Mouse (Mus musculus): ENCODE data around the gene Phf14. TPM values are rescaled to one million over a fixed set of nuclear protein-coding genes. Genes with fewer than 3 reads are reported as not detected.

Gene Phf14
- polyA plus RNA-seq, 1 experiment from 2014 or later, result 53.5 TPM

GRCm38 (mm10) chr6:12077338-12077737 is 169.7 kb downstream of the Phf14 start:
- WGBS, result 50% methylated on average over 7 of the region's 7 CpGs
- ATAC-seq (ENCODE audit: low read depth), result no peak; the same call in 1 of the 2 replicates
- Histone ChIP-seq H3K27me3 (ENCODE audit: control insufficient read depth, insufficient read depth, low read depth, low read length) (no peaks in the 10 kb centered on the region), H3K4me1 (replicated peaks; ENCODE audit: control insufficient read depth, insufficient read depth, low read length) (peaks cover 7% of the 10 kb centered on the region), H3K36me3 (ENCODE audit: control insufficient read depth, insufficient read depth, low read length) (no peaks in the 10 kb centered on the region), H3K27ac (ENCODE audit: low read length) (peak overlapping the region; percentile 33; the same call in 1 of the 2 replicates), H3K9me3 (ENCODE audit: control insufficient read depth, low read length) (no peaks in the 10 kb centered on the region), H3K4me2 (ENCODE audit: low read depth, low read length) (no peak overlapping the region), H3K4me3 (ENCODE audit: low read length) (no peak overlapping the region), H3K9ac (ENCODE audit: low read length) (no peak overlapping the region)

- no peak for ATAC-seq (ENCODE audit: low read depth)
- Histone ChIP-seq H3K9me3 (ENCODE audit: control insufficient read depth, low read length) (no peaks in the 10 kb centered on the region), H3K36me3 (ENCODE audit: control insufficient read depth, insufficient read depth, low read length) (no peaks in the 10 kb centered on the region), H3K27me3 (ENCODE audit: control insufficient read depth, insufficient read depth, low read depth, low read length) (no peaks in the 10 kb centered on the region), H3K4me1 (replicated peaks; ENCODE audit: control insufficient read depth, insufficient read depth, low read length) (peaks cover 7% of the 10 kb centered on the region), H3K9ac (ENCODE audit: low read length) (no peak overlapping the region), H3K4me2 (ENCODE audit: low read depth, low read length) (no peak overlapping the region), H3K27ac (ENCODE audit: low read length) (no peak overlapping the region), H3K4me3 (ENCODE audit: low read length) (no peak overlapping the region)
- 63% methylated on average over 8 of the region's 8 CpGs for WGBS
Observed at GRCm38 (mm10) chr6:12077880-12078618, 170.4 kb downstream of the Phf14 start.

- Histone ChIP-seq H3K9ac (ENCODE audit: low read length) (no peak overlapping the region), H3K27ac (ENCODE audit: low read length) (no peak overlapping the region; the same call in 1 of the 2 replicates), H3K4me2 (ENCODE audit: low read depth, low read length) (no peak overlapping the region), H3K27me3 (ENCODE audit: control insufficient read depth, insufficient read depth, low read depth, low read length) (no peaks in the 10 kb centered on the region), H3K9me3 (ENCODE audit: control insufficient read depth, low read length) (no peaks in the 10 kb centered on the region), H3K4me1 (replicated peaks; ENCODE audit: control insufficient read depth, insufficient read depth, low read length) (peaks cover 9% of the 10 kb centered on the region), H3K36me3 (ENCODE audit: control insufficient read depth, insufficient read depth, low read length) (peaks cover 4% of the 10 kb centered on the region; the same call in 1 of the 2 replicates), H3K4me3 (ENCODE audit: low read length) (no peak overlapping the region)
- WGBS, result 78% methylated on average over 4 of the region's 4 CpGs
- ATAC-seq (ENCODE audit: low read depth), result no peak
Observed at GRCm38 (mm10) chr6:12079260-12079659, 171.7 kb downstream of the Phf14 start.

GRCm38 (mm10) chr6:12080423-12080822 is 172.8 kb downstream of the Phf14 start:
- H3K9ac ChIP-seq (ENCODE audit: low read length), result no peak overlapping the region
- no peaks in the 10 kb centered on the region for H3K27me3 ChIP-seq (ENCODE audit: control insufficient read depth, insufficient read depth, low read depth, low read length)
- H3K36me3 ChIP-seq (ENCODE audit: control insufficient read depth, insufficient read depth, low read length), result peaks cover 4% of the 10 kb centered on the region; the same call in 1 of the 2 replicates
- no peaks in the 10 kb centered on the region for H3K9me3 ChIP-seq (ENCODE audit: control insufficient read depth, low read length)
- peaks cover 9% of the 10 kb centered on the region for H3K4me1 ChIP-seq (replicated peaks; ENCODE audit: control insufficient read depth, insufficient read depth, low read length)
- no peak for ATAC-seq (ENCODE audit: low read depth)
- H3K4me2 ChIP-seq (ENCODE audit: low read depth, low read length), result no peak overlapping the region
- H3K27ac ChIP-seq (ENCODE audit: low read length), result no peak overlapping the region
- no peak overlapping the region for H3K4me3 ChIP-seq (ENCODE audit: low read length)
- WGBS, result 61% methylated on average over 5 of the region's 5 CpGs

GRCm38 (mm10) chr6:12081722-12082121 is 174.1 kb downstream of the Phf14 start:
- no peak overlapping the region for H3K4me2 ChIP-seq (ENCODE audit: low read depth, low read length)
- ATAC-seq (ENCODE audit: low read depth), result peak; percentile 0; the same call in 1 of the 2 replicates
- WGBS, result 72% methylated on average over 2 of the region's 2 CpGs

GRCm38 (mm10) chr6:12082125-12082524 is 174.5 kb downstream of the Phf14 start:
- Histone ChIP-seq H3K36me3 (ENCODE audit: control insufficient read depth, insufficient read depth, low read length) (peaks cover 4% of the 10 kb centered on the region; the same call in 1 of the 2 replicates), H3K27me3 (ENCODE audit: control insufficient read depth, insufficient read depth, low read depth, low read length) (no peaks in the 10 kb centered on the region), H3K4me3 (ENCODE audit: low read length) (no peak overlapping the region), H3K4me1 (replicated peaks; ENCODE audit: control insufficient read depth, insufficient read depth, low read length) (peaks cover 9% of the 10 kb centered on the region), H3K4me2 (ENCODE audit: low read depth, low read length) (no peak overlapping the region), H3K27ac (ENCODE audit: low read length) (peak overlapping the region; percentile 88), H3K9me3 (ENCODE audit: control insufficient read depth, low read length) (no peaks in the 10 kb centered on the region), H3K9ac (ENCODE audit: low read length) (no peak overlapping the region)
- no peak; the same call in 1 of the 2 replicates for ATAC-seq (ENCODE audit: low read depth)
- whole genome bisulfite sequencing, result 44% methylated on average over 2 of the region's 2 CpGs

More at GRCm38 (mm10) chr6:12081722-12082121, 174.1 kb downstream of the Phf14 start:
- H3K9me3 ChIP-seq (ENCODE audit: control insufficient read depth, low read length), result no peaks in the 10 kb centered on the region
- H3K27ac ChIP-seq (ENCODE audit: low read length), result peak overlapping the region; percentile 88
- H3K27me3 ChIP-seq (ENCODE audit: control insufficient read depth, insufficient read depth, low read depth, low read length), result no peaks in the 10 kb centered on the region
- H3K36me3 ChIP-seq (ENCODE audit: control insufficient read depth, insufficient read depth, low read length), result peaks cover 4% of the 10 kb centered on the region; the same call in 1 of the 2 replicates
- H3K9ac ChIP-seq (ENCODE audit: low read length), result no peak overlapping the region
- H3K4me1 ChIP-seq (replicated peaks; ENCODE audit: control insufficient read depth, insufficient read depth, low read length), result peaks cover 9% of the 10 kb centered on the region
- no peak overlapping the region for H3K4me3 ChIP-seq (ENCODE audit: low read length)

- H3K9me3 ChIP-seq (ENCODE audit: control insufficient read depth, low read length), result no peaks in the 10 kb centered on the region
- H3K4me1 ChIP-seq (replicated peaks; ENCODE audit: control insufficient read depth, insufficient read depth, low read length), result peaks cover 9% of the 10 kb centered on the region
- H3K4me3 ChIP-seq (ENCODE audit: low read length), result no peak overlapping the region
- H3K9ac ChIP-seq (ENCODE audit: low read length), result no peak overlapping the region
- H3K27ac ChIP-seq (ENCODE audit: low read length), result peak overlapping the region; percentile 88
- H3K36me3 ChIP-seq (ENCODE audit: control insufficient read depth, insufficient read depth, low read length), result peaks cover 4% of the 10 kb centered on the region; the same call in 1 of the 2 replicates
- peak; percentile 86 for ATAC-seq (ENCODE audit: low read depth)
- 45% methylated on average over 6 of the region's 6 CpGs for WGBS
- no peaks in the 10 kb centered on the region for H3K27me3 ChIP-seq (ENCODE audit: control insufficient read depth, insufficient read depth, low read depth, low read length)
- H3K4me2 ChIP-seq (ENCODE audit: low read depth, low read length), result no peak overlapping the region
Observed at GRCm38 (mm10) chr6:12082531-12083216, 175.1 kb downstream of the Phf14 start.

GRCm38 (mm10) chr6:12084721-12085120 is 177.1 kb downstream of the Phf14 start:
- Histone ChIP-seq H3K9ac (ENCODE audit: low read length) (no peak overlapping the region), H3K4me2 (ENCODE audit: low read depth, low read length) (no peak overlapping the region), H3K27me3 (ENCODE audit: control insufficient read depth, insufficient read depth, low read depth, low read length) (no peaks in the 10 kb centered on the region), H3K36me3 (ENCODE audit: control insufficient read depth, insufficient read depth, low read length) (peaks cover 4% of the 10 kb centered on the region; the same call in 1 of the 2 replicates), H3K27ac (ENCODE audit: low read length) (no peak overlapping the region), H3K4me3 (ENCODE audit: low read length) (no peak overlapping the region), H3K9me3 (ENCODE audit: control insufficient read depth, low read length) (no peaks in the 10 kb centered on the region), H3K4me1 (replicated peaks; ENCODE audit: control insufficient read depth, insufficient read depth, low read length) (peaks cover 9% of the 10 kb centered on the region)
- ATAC-seq (ENCODE audit: low read depth), result no peak
- 76% methylated on average over 5 of the region's 5 CpGs for WGBS

GRCm38 (mm10) chr6:12089439-12089992 is 181.9 kb downstream of the Phf14 start:
- Histone ChIP-seq H3K27ac (ENCODE audit: low read length) (no peak overlapping the region), H3K4me2 (ENCODE audit: low read depth, low read length) (no peak overlapping the region), H3K27me3 (ENCODE audit: control insufficient read depth, insufficient read depth, low read depth, low read length) (no peaks in the 10 kb centered on the region), H3K4me1 (replicated peaks; ENCODE audit: control insufficient read depth, insufficient read depth, low read length) (peaks cover 3% of the 10 kb centered on the region; the same call in 1 of the 2 replicates), H3K4me3 (ENCODE audit: low read length) (no peak overlapping the region), H3K9me3 (ENCODE audit: control insufficient read depth, low read length) (no peaks in the 10 kb centered on the region), H3K9ac (ENCODE audit: low read length) (no peak overlapping the region), H3K36me3 (ENCODE audit: control insufficient read depth, insufficient read depth, low read length) (no peaks in the 10 kb centered on the region)
- ATAC-seq (ENCODE audit: low read depth), result no peak
- WGBS, result 74% methylated on average over 3 of the region's 3 CpGs
